Mouse (Mus musculus) midbrain, embryonic 14.5 days (tissue): ENCODE data around the gene Gata2. TPM values are rescaled to one million over a fixed set of nuclear protein-coding genes. Genes with fewer than 3 reads are reported as not detected.

Experiments used
- ATAC-seq: fragments of 200-750 bp; cut with Nextera tagmentation; 2 replicates; pipeline ENCODE4 v1.8.0; 2017; ENCODE audit warnings: moderate number of reproducible peaks, moderate library complexity; ENCODE audit not compliant: low FRiP score, low TSS enrichment
- DNase-seq: peaks from one replicate; pipeline ENCODE4 v3.0.0-alpha.2; 2015
- H3K27ac ChIP-seq: fragments of 300-500 bp; sonication (generic); replicated peaks from 2 replicates; pipeline ENCODE4 v1.5.1; 2014; ENCODE audit warnings: mild to moderate bottlenecking, low read depth, low read length, moderate library complexity
- H3K27me3 ChIP-seq: fragments of 300-500 bp; sonication (generic); 2 replicates; pipeline ENCODE4 v1.6.1; 2014; ENCODE audit warnings: low read length, control low read depth, mixed read lengths; ENCODE audit not compliant: control insufficient read depth, insufficient read depth
- H3K36me3 ChIP-seq: fragments of 300-500 bp; sonication (generic); 2 replicates; pipeline ENCODE4 v1.6.1; 2014; ENCODE audit warnings: low read length, control low read depth; ENCODE audit not compliant: control insufficient read depth, insufficient read depth
- H3K4me1 ChIP-seq: fragments of 300-500 bp; sonication (generic); 2 replicates; pipeline ENCODE4 v1.6.1; 2014; ENCODE audit warnings: mild to moderate bottlenecking, antibody characterized with exemption, low read length, control low read depth; ENCODE audit not compliant: control insufficient read depth, insufficient read depth
- H3K4me2 ChIP-seq: fragments of 300-500 bp; sonication (generic); 2 replicates; pipeline ENCODE4 v1.6.1; 2014; ENCODE audit warnings: mild to moderate bottlenecking, low read length, moderate library complexity
- H3K4me3 ChIP-seq: fragments of 300-500 bp; sonication (generic); replicated peaks from 2 replicates; pipeline ENCODE4 v1.5.1; 2014; ENCODE audit warnings: low read depth, low read length
- H3K9ac ChIP-seq: fragments of 300-500 bp; sonication (generic); replicated peaks from 2 replicates; pipeline ENCODE4 v1.6.1; 2014; ENCODE audit warnings: mild to moderate bottlenecking, low read length, moderate library complexity
- H3K9me3 ChIP-seq: fragments of 300-500 bp; sonication (generic); 2 replicates; pipeline ENCODE4 v1.6.1; 2016; ENCODE audit warnings: low read length, control low read depth, mixed read lengths; ENCODE audit not compliant: control insufficient read depth
- WGBS: fragments of 180-500 bp; shearing (Covaris S2); extraction: QIAGEN DNeasy Blood & Tissue Kit; methylation state at CpG from one replicate; pipeline ENCODE4 v1.1.7; 2014; 5-methylcytosine and 5-hydroxymethylcytosine counted together
- polyA plus RNA-seq: library from polyadenylated mRNA; unstranded; fragments of >200 nt; fragmentation: Nextera tagmentation; extraction: Ambion mirVana; gene quantifications from 2 replicates; pipeline ENCODE4 v1.2.1, GENCODE M21; 2014

Gene Gata2
- polyA plus RNA-seq, 1 experiment from 2014 or later = 23.0 TPM

GRCm38 (mm10) chr6:88191024-88191365 is 2.7 kb upstream of the Gata2 start:
- DNase-seq (no peak), ATAC-seq (no peak)
- Histone ChIP-seq H3K27me3 (peaks cover 83% of the 10 kb centered on the region), H3K27ac (peak overlapping the region; percentile 47), H3K9ac (no peak overlapping the region), H3K9me3 (no peaks in the 10 kb centered on the region), H3K4me2 (peak overlapping the region; percentile 68; the same call in 1 of the 2 replicates), H3K4me1 (peaks cover 20% of the 10 kb centered on the region; the same call in 1 of the 2 replicates), H3K36me3 (no peaks in the 10 kb centered on the region), H3K4me3 (no peak overlapping the region)
- 17% methylated on average over 6 of the region's 6 CpGs for WGBS

GRCm38 (mm10) chr6:88191411-88192070 is 2.1 kb upstream of the Gata2 start:
- ATAC-seq = no peak
- WGBS = 6% methylated on average over 4 of the region's 4 CpGs
- Histone ChIP-seq H3K9ac (no peak overlapping the region), H3K36me3 (no peaks in the 10 kb centered on the region), H3K27me3 (peaks cover 89% of the 10 kb centered on the region), H3K4me1 (peaks cover 24% of the 10 kb centered on the region; the same call in 1 of the 2 replicates), H3K27ac (peak overlapping the region; percentile 47; the same call in 1 of the 2 replicates), H3K4me2 (no peak overlapping the region), H3K4me3 (no peak overlapping the region), H3K9me3 (no peaks in the 10 kb centered on the region)
- DNase-seq = peak; percentile 35

DNA sequence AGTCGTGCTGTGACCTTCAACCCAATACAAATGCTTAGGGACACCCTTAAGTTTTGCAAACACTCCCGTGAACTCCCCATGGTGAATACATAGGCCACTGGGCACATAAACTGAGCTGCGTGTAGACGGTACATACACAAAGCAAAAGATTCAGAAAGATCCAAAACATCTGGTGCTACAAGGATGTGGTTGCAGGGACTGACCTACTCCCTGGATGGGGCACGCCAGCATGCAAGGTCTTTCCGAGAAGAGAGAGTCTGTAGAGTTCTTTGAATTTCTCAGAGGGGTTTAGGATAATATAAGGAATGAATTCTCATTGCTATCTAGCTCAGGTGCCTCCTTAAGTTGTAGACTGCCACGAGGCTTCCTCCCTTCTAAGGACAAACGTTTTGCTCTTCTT is 935 bp upstream of the Gata2 start:
- H3K27me3 ChIP-seq = peaks cover 93% of the 10 kb centered on the region
- no peak for DNase-seq
- no peak for ATAC-seq
- H3K36me3 ChIP-seq = no peaks in the 10 kb centered on the region
- peaks cover 35% of the 10 kb centered on the region for H3K4me1 ChIP-seq
- no peaks in the 10 kb centered on the region for H3K9me3 ChIP-seq
- no peak overlapping the region for H3K4me3 ChIP-seq
- H3K9ac ChIP-seq = no peak overlapping the region
- 0 out of 2 replicates have a peak overlapping the region, but pooled peaks have one; percentile 37 for H3K27ac ChIP-seq
- 6% methylated on average over 8 of the region's 8 CpGs for WGBS
- no peak overlapping the region; the same call in 1 of the 2 replicates for H3K4me2 ChIP-seq

DNA sequence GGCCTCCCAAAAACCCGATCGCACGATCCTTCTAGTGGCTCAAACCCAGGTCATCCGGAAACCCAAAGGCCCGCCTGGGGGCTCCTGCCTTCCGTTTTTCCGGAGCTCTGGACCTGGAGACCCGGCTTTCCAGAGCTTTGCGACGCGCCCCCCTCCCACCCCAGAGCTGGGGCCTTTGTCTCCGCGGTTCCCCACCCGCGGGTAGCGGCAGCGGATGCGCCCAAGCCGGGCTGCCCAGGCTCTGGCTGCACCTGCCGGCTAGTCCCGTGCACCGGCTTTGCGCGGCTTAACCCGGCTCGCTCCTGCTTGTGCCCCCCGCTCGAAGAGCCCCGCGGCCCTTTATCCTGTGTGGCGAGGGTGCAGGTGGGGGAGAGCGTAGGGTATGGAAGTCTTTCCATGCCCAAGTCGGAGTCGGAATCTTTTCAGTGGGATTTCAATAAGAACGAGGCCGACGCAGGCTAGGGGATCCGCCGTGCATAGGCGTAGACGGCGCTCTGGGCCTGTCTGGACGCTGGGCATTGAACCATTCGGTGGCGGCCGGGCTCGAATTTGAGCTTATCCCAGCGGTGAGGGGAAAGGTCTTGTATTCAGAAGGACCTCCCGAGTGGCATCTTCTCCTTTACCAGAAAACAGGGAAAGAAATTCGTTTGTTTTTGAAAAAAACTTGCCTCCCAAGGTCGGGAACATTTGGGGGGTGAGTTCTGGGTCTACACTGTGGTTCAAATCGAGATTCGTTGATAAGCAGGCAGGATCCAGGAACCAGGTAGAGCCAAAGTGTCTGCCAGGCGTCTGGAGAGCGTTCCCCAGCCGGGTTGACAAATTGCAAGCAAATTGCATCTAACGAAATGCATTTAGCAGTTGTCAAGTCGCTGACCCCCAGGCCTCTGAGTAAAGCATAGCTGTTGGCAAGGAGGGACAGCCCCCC is 624 bp downstream of the Gata2 start:
- no peaks in the 10 kb centered on the region for H3K9me3 ChIP-seq
- H3K36me3 ChIP-seq = no peaks in the 10 kb centered on the region
- H3K4me1 ChIP-seq = peaks cover 45% of the 10 kb centered on the region
- peak overlapping the region; percentile 42 for H3K4me3 ChIP-seq
- peak overlapping the region; percentile 86 for H3K27ac ChIP-seq
- H3K9ac ChIP-seq = peak overlapping the region; percentile 70
- under 1% methylated on average over 58 of the region's 58 CpGs for WGBS
- H3K4me2 ChIP-seq = peak overlapping the region; percentile 61
- ATAC-seq (no peak), DNase-seq (peak; percentile 70)
- peaks cover 93% of the 10 kb centered on the region for H3K27me3 ChIP-seq

- Histone ChIP-seq H3K4me1 (peaks cover 49% of the 10 kb centered on the region), H3K9ac (peak overlapping the region; percentile 70; the same call in 1 of the 2 replicates), H3K4me3 (peak overlapping the region; percentile 42)
These were observed 1.3 kb downstream of the Gata2 start for GRCm38 (mm10) chr6:88194978-88195325.

DNA sequence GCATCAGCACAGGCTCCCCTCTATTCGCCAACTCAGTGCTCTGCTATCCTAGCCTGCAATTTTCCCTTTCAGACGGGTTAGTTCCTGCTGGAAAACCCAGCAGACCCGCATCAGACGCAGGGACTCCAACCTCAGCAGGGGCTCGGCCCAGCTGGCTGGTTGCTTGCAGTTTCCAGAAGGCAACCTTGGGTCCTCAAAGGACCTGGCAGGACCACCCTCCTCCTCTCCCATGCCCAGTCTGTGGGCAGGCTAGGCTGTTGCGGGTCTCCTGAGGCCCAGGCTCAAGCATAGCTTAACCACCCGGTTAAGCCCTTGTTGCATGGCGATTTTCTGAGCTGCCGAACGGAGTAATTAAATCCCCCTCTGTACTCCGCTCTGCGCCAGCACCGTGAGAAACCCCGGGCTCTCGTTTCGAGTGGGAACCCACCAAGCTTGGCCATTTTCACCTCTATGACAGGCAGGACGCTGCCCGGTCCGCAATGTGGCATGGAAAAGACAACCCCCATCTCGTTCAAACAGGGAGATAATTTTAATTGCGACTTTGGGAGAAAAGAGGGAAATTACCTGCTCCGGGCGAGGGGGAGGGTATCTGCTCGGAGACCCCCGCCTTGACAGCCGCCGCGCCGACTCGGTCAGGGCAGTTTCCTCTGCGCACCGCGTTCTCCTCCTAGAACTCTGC is 2.5 kb downstream of the Gata2 start:
- no peaks in the 10 kb centered on the region for H3K9me3 ChIP-seq
- peak overlapping the region; percentile 61 for H3K4me2 ChIP-seq
- H3K9ac ChIP-seq = peak overlapping the region; percentile 70
- peaks cover 47% of the 10 kb centered on the region for H3K4me1 ChIP-seq
- no peaks in the 10 kb centered on the region for H3K36me3 ChIP-seq
- H3K4me3 ChIP-seq = peak overlapping the region; percentile 42
- 1% methylated on average over 33 of the region's 33 CpGs for WGBS
- DNase-seq = peak; percentile 59
- H3K27me3 ChIP-seq = peaks cover 94% of the 10 kb centered on the region
- peak overlapping the region; percentile 38; the same call in 1 of the 2 replicates for H3K27ac ChIP-seq
- no peak for ATAC-seq

More at GRCm38 (mm10) chr6:88194978-88195325, 1.3 kb downstream of the Gata2 start:
- Histone ChIP-seq H3K4me2 (peak overlapping the region; percentile 61), H3K36me3 (no peaks in the 10 kb centered on the region), H3K27ac (peak overlapping the region; percentile 86), H3K27me3 (peaks cover 94% of the 10 kb centered on the region), H3K9me3 (no peaks in the 10 kb centered on the region)
- WGBS = 3% methylated on average over 7 of the region's 7 CpGs
- DNase-seq = no peak
- ATAC-seq = no peak

GRCm38 (mm10) chr6:88196733-88197312 is 3.1 kb downstream of the Gata2 start:
- Histone ChIP-seq H3K9ac (peak overlapping the region; percentile 40; the same call in 1 of the 2 replicates), H3K27ac (peak overlapping the region; percentile 38; the same call in 1 of the 2 replicates), H3K4me1 (peaks cover 47% of the 10 kb centered on the region), H3K9me3 (no peaks in the 10 kb centered on the region), H3K36me3 (no peaks in the 10 kb centered on the region), H3K27me3 (peaks cover 94% of the 10 kb centered on the region), H3K4me3 (peak overlapping the region; percentile 42), H3K4me2 (peak overlapping the region; percentile 61)
- under 1% methylated on average over 41 of the region's 44 CpGs for WGBS
- DNase-seq (peak; percentile 52), ATAC-seq (no peak)
